8 mouse cellular contexts compared by ENCODE assay signal in genomic region chr14:48664841-48665815, GRCm38 (mm10). TPM values are rescaled to one million over a fixed set of nuclear protein-coding genes. Genes with fewer than 3 reads are reported as not detected.
DNase-seq lines count a peak whose midpoint lies in the region; ATAC-seq lines count a peak whose summit lies in the region.
"Had no signal": no experiment of that assay in that cellular context is flagged by ENCODE, and none has a peak within 500 bp of the region (broad histone marks: within the 10 kb centered on the region; RNA-seq: fewer than 3 reads in every experiment).

No protein-coding gene starts in this region.

- no peak overlapping the region for H3K9ac ChIP-seq in lung, embryonic 16.5 days (ENCODE audit: low read length)
- no peak overlapping the region for H3K9ac ChIP-seq in hindbrain, embryonic 15.5 days

- no peak overlapping the region for H3K4me3 ChIP-seq in lung, embryonic 16.5 days (ENCODE audit: low read length)
- H3K4me3 ChIP-seq in embryonic facial prominence, embryonic 10.5 days, result peak overlapping the region; percentile 54
- H3K4me3 ChIP-seq in hindbrain, embryonic 15.5 days, result peak overlapping the region; percentile 25

- H3K36me3 ChIP-seq in lung, embryonic 16.5 days (ENCODE audit: control insufficient read depth, insufficient read depth, low read length), result no peaks in the 10 kb centered on the region
- no peaks in the 10 kb centered on the region for H3K36me3 ChIP-seq in embryonic facial prominence, embryonic 10.5 days (replicated peaks)
- H3K36me3 ChIP-seq in hindbrain, embryonic 15.5 days, result no peaks in the 10 kb centered on the region

- ATAC-seq in lung, embryonic 16.5 days (ENCODE audit: low read depth), result peak; percentile 59; the same call in 1 of the 2 replicates
- ATAC-seq in hindbrain, embryonic 15.5 days (ENCODE audit: low FRiP score, low read depth), result no peak

- no peak overlapping the region for H3K4me2 ChIP-seq in lung, embryonic 16.5 days (ENCODE audit: low read depth, low read length)
- no peak overlapping the region for H3K4me2 ChIP-seq in hindbrain, embryonic 15.5 days

- H3K27me3 ChIP-seq in lung, embryonic 16.5 days (ENCODE audit: control insufficient read depth, insufficient read depth, low read depth, low read length), result peaks cover 80% of the 10 kb centered on the region
- peaks cover 100% of the 10 kb centered on the region for H3K27me3 ChIP-seq in embryonic facial prominence, embryonic 10.5 days (replicated peaks; ENCODE audit: low read depth, poor library complexity, severe bottlenecking)
- H3K27me3 ChIP-seq in hindbrain, embryonic 15.5 days, result peaks cover 77% of the 10 kb centered on the region

- H3K4me1 ChIP-seq in lung, embryonic 16.5 days (replicated peaks; ENCODE audit: control insufficient read depth, insufficient read depth, low read length), result no peaks in the 10 kb centered on the region
- H3K4me1 ChIP-seq in embryonic facial prominence, embryonic 10.5 days, result peaks cover 37% of the 10 kb centered on the region
- H3K4me1 ChIP-seq in hindbrain, embryonic 15.5 days (replicated peaks), result peaks cover 7% of the 10 kb centered on the region; the same call in 1 of the 2 replicates

- no peaks in the 10 kb centered on the region for H3K9me3 ChIP-seq in lung, embryonic 16.5 days (ENCODE audit: control insufficient read depth, low read length)
- no peaks in the 10 kb centered on the region for H3K9me3 ChIP-seq in embryonic facial prominence, embryonic 10.5 days
- H3K9me3 ChIP-seq in hindbrain, embryonic 15.5 days, result no peaks in the 10 kb centered on the region

- H3K27ac ChIP-seq in lung, embryonic 16.5 days (ENCODE audit: low read length), result no peak overlapping the region
- H3K27ac ChIP-seq in embryonic facial prominence, embryonic 10.5 days (replicated peaks), result peak overlapping the region; percentile 81
- H3K27ac ChIP-seq in hindbrain, embryonic 15.5 days (replicated peaks), result no peak overlapping the region

- under 1% methylated on average over 50 of the region's 50 CpGs for whole genome bisulfite sequencing in lung, embryonic 16.5 days
- under 1% methylated on average over 50 of the region's 50 CpGs for WGBS in embryonic facial prominence, embryonic 10.5 days
- WGBS in hindbrain, embryonic 15.5 days, result 1% methylated on average over 50 of the region's 50 CpGs

- no peak for DNase-seq in lung, postnatal 25 days (ENCODE audit: low spot score)
- peak; percentile 79 for DNase-seq in embryonic facial prominence, embryonic 10.5 days (ENCODE audit: low spot score)
- peak; percentile 93 for DNase-seq in retina, postnatal 1 day
- DNase-seq in frontal cortex, postnatal 25 days (ENCODE audit: low spot score in 2 of 2), result no peak
- no peak for DNase-seq in thymus, postnatal 4 days

RNA-seq across cellular contexts. Expression of gene Otx2, which starts 8.5 kb away (rescaled TPM):
- not detected in 2 replicates for polyA plus RNA-seq in lung, embryonic 16.5 days (2015; fragmentation: Nextera tagmentation; extraction: Ambion mirVana)
- polyA plus RNA-seq in embryonic facial prominence, embryonic 10.5 days (2016; fragmentation: Nextera tagmentation; extraction: Ambion mirVana), result 12.8 and 15.2 TPM in 2 replicates
- polyA plus RNA-seq in hindbrain, embryonic 15.5 days (2015; fragmentation: Nextera tagmentation; extraction: Ambion mirVana), result 21.9 and 36.3 TPM in 2 replicates
- polyA plus RNA-seq: liver, embryonic 16.5 days had no signal

Comparison
In these comparisons a context has a peak if more than half of its experiments do, and no peak if none do; other contexts are left out.
1. DNase-seq: peak in embryonic facial prominence, embryonic 10.5 days (single experiment) and retina, postnatal 1 day (single experiment); none in lung, postnatal 25 days (single experiment), frontal cortex, postnatal 25 days (0 of 2) and thymus, postnatal 4 days (single experiment).
2. RNA of gene Otx2, which starts 8.5 kb away (polyA plus RNA-seq): 21.9 to 36.3 TPM in hindbrain, embryonic 15.5 days and 12.8 to 15.2 TPM in embryonic facial prominence, embryonic 10.5 days; not detected in lung, embryonic 16.5 days; every median in the first group is over 10 times any median in the second.